Mouse (Mus musculus) urinary bladder, postnatal 10 days (tissue): ENCODE data around the gene 2210408I21Rik.
"Not testable (repeated sequence)": the region's sequence is repeated elsewhere in the genome, so short reads cannot be mapped to it uniquely, and the experiment has no call there.

Experiments used
- DNase-seq: peaks from one replicate; pipeline ENCODE4 v3.0.0; 2022; ENCODE audit warnings: low spot score

Gene 2210408I21Rik

GRCm38 (mm10) chr13:77134931-77135620 lies at the start of gene 2210408I21Rik, which contains the start of gene Slf1:
Gene 2210408I21Rik (plus strand): TSS chr13:77135540.
Gene Slf1 (minus strand): TSS chr13:77135473.
- peak; percentile 56 for DNase-seq

DNA sequence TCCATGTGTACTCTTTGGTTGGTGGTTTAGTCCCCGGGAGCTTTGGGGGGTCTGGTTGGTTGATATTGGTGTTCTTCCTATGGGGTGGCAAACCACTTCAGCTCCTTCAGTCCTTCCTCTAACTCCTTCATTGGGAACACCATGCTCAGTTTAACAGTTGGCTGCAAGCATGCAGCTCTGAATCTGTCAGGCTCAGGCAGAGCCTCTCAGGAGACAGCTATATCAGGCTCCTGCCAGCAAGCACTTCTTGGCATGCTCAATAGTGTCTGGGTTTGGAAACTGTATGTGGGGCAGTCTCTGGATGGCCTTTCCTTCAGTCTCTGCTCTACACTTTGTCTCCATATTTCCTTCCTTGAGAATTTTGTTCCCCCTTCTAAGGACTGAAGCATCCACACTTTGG lies 42.5 kb upstream of the 2210408I21Rik start:
- not testable (repeated sequence) for DNase-seq

GRCm38 (mm10) chr13:77107734-77108133 lies 27.6 kb upstream of the 2210408I21Rik start:
- DNase-seq, result no peak

- no peak for DNase-seq
Measured at GRCm38 (mm10) chr13:77118695-77119094, 16.6 kb upstream of the 2210408I21Rik start.

DNA sequence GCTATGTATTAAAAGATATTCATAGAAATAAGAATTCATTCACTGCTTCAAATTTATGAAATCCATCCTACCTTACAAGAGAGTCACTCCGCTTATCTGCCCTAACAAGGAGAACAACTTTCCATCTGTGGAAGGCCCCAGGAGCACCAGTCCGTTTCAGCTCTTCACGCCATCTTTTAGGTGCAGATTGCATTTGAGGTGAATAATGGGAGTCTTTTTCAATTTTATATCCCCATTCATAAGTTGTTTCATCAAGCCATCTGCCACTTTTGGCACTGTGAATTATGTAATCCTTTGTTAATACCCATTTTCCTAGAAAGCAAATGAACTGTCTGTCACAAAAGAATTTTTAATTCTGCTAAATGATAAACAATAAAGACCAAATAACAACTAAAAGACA lies 10.2 kb upstream of the 2210408I21Rik start:
- DNase-seq, result no peak

- DNase-seq, result no peak
Measured at GRCm38 (mm10) chr13:77128240-77128639, 7.1 kb upstream of the 2210408I21Rik start.

GRCm38 (mm10) chr13:77131132-77131531 lies 4.2 kb upstream of the 2210408I21Rik start:
- DNase-seq, result no peak

- no peak for DNase-seq
Measured at GRCm38 (mm10) chr13:77135621-77135981, 261 bp downstream of the 2210408I21Rik start.

GRCm38 (mm10) chr13:77140890-77141289 lies 5.5 kb downstream of the 2210408I21Rik start:
- DNase-seq, result no peak

DNA sequence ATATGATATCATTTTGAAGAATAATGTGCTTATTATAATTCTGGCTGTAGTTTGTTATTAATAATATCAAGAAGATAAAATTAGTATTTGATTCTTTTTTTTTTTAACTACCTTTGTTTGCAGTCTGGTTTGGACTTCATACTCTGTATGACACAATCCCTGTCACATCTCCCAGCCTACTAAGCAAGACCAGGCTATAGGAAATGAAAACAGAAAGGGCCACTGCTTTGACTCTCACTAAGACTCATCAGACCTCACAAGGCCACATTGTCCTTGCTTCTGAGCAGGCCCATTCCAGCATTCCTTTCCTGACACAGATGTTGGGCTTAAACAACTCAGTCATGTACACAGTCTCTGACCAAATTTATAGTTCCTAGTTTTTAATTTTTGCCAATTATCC lies 42.6 kb downstream of the 2210408I21Rik start:
- no peak for DNase-seq

DNA sequence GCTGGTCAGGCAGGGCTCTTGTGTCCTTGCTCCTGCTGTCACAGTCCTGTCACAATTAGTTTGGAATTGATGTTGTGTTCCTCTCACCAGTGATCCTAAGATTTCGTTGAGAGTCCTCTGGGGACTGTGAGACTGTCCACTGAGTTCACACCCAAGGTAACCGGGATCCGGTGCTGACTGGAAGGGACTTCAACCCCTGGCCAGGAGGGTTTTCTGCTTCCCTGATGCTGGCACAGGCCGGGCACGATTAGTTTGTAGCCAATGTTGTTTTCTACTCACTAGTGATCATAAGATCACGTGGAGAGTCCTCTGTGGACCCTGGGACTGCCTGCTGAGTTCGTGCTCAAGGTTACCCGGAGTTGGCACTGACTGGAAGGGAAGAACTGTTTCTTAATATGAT lies 55.3 kb downstream of the 2210408I21Rik start:
- no peak for DNase-seq

DNA sequence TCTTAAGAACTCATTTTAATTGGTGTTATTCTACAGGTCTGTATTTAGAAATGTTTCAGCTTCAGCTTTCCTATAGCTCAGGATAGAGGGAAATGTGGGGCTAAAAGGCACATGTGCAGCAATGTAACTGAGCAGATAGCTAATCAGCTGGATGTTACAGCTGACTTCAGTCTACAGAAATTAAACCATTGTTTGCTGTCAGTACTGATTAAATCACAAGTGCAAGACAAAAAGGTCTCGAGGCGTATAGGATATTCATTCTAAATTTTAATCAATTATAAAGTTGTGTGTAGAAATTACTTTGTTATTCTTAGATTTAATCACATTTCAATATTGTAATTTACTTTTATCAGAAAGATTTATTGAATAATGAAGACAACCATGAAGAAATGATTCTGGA lies 56.9 kb downstream of the 2210408I21Rik start:
- DNase-seq, result no peak

- DNase-seq, result no peak
Measured at GRCm38 (mm10) chr13:77208764-77209418, 73.6 kb downstream of the 2210408I21Rik start.

DNA sequence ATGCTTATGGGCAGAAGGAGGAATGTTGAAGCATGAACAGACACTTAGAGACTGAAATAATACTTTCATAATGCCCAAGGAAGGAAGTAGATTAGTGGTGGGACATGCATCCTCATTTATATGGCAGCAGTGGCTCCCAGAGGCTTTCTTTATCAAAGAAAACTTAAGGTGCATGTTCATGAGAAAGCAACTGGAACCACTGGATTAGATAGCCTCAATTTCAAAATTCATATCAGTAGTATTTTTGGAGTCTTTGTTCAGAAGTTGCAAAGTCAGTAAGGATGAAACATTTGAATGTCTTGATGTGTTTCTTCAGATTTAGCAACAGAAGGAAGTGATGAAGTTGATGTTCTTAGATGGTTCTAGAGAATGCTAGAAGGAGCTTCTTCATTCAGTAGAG lies 77.9 kb downstream of the 2210408I21Rik start:
- DNase-seq, result no peak

- no peak for DNase-seq
Measured at GRCm38 (mm10) chr13:77215460-77215859, 80.1 kb downstream of the 2210408I21Rik start.

DNA sequence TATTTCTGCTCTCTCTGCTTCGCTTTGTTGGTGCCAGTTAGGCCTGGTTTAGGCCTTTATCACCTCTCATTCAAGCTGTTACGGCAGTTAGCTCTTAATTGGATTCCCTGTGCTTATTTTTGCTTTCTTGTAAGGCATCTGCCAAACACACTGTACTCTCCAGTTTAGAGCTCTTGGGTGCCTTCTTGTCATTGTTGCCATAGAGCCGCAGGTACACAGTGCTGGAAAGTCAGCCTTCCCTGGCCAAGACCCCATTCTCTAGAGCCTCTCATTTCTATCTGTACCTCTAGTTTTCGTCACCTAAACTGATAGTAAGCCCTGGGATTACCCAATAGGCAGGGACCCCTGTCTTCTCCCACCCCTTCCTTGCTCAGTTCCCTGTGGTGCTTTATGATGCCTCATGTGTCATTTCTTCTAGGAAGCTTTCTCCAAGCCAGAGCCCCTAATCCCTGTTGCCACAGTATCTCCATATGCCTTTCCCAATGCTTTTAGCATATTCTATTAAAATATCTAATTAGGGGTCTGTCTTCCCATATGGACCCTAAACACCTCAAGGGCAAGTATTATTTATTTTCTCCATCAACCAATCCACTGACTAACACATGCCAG lies 82.4 kb downstream of the 2210408I21Rik start:
- no peak for DNase-seq

DNA sequence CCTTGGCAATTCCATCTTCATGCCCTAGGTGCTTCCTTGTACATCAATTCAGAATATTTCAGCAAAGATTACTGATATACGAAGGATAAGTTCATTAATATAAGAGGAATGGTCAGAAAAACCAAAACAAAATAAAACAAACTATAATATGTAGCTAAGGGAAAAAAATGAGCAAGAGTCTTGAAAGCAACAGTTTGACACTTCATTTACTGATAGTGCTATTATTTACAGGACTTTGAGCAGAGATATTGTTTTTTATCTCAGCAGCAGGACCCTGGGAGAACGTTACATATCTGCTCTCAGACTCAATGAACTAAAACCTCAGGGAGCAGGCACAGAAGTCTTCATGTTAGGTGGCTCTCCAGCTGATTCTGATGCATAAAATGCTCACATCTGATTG lies 85.7 kb downstream of the 2210408I21Rik start:
- DNase-seq, result no peak

GRCm38 (mm10) chr13:77256541-77256940 lies 121.2 kb downstream of the 2210408I21Rik start:
- DNase-seq, result no peak

GRCm38 (mm10) chr13:77262715-77263338 lies 127.5 kb downstream of the 2210408I21Rik start:
- no peak for DNase-seq

GRCm38 (mm10) chr13:77263400-77264179 lies 128.2 kb downstream of the 2210408I21Rik start:
- DNase-seq, result no peak

GRCm38 (mm10) chr13:77264481-77264880 lies 129.1 kb downstream of the 2210408I21Rik start:
- DNase-seq, result no peak

GRCm38 (mm10) chr13:77275172-77275747 lies 139.9 kb downstream of the 2210408I21Rik start:
- DNase-seq, result no peak
